Mouse (Mus musculus) limb, embryonic 13.5 days (tissue): Measurements from ENCODE around the gene Nrp1. TPM values are rescaled to one million over a fixed set of nuclear protein-coding genes. Genes with fewer than 3 reads are reported as not detected.

Experiments used
- ATAC-seq: fragments of 200-750 bp; cut with Nextera tagmentation; 2 replicates; pipeline ENCODE4 v1.8.0; 2017; ENCODE audit warnings: low read depth, moderate number of reproducible peaks, moderate TSS enrichment; ENCODE audit not compliant: low FRiP score
- H3K27ac ChIP-seq: fragments of 300-500 bp; sonication (generic); 2 replicates; pipeline ENCODE4 v1.5.1; 2015; ENCODE audit warnings: inconsistent platforms, mild to moderate bottlenecking, moderate library complexity
- H3K27me3 ChIP-seq: fragments of 300-500 bp; sonication (generic); 2 replicates; pipeline ENCODE4 v1.6.1; 2015; ENCODE audit warnings: mild to moderate bottlenecking, inconsistent platforms
- H3K36me3 ChIP-seq: fragments of 300-500 bp; sonication (generic); 2 replicates; pipeline ENCODE4 v1.6.1; 2015; ENCODE audit warnings: inconsistent platforms, mild to moderate bottlenecking, moderate library complexity
- H3K4me1 ChIP-seq: fragments of 300-500 bp; sonication (generic); 2 replicates; pipeline ENCODE4 v1.6.1; 2015; ENCODE audit warnings: inconsistent platforms
- H3K4me2 ChIP-seq: fragments of 300-500 bp; sonication (generic); replicated peaks from 2 replicates; pipeline ENCODE4 v1.6.1; 2015; ENCODE audit warnings: inconsistent platforms, mild to moderate bottlenecking, moderate library complexity
- H3K4me3 ChIP-seq: fragments of 300-500 bp; sonication (generic); 2 replicates; pipeline ENCODE4 v1.5.1; 2015; ENCODE audit warnings: moderate library complexity, mild to moderate bottlenecking, inconsistent platforms
- H3K9ac ChIP-seq: fragments of 300-500 bp; sonication (generic); 2 replicates; pipeline ENCODE4 v1.6.1; 2015; ENCODE audit warnings: mild to moderate bottlenecking, inconsistent platforms
- H3K9me3 ChIP-seq: fragments of 300-500 bp; sonication (generic); 2 replicates; pipeline ENCODE4 v1.6.1; 2016; ENCODE audit warnings: inconsistent platforms
- WGBS: fragments of 180-500 bp; shearing (Covaris S2); methylation state at CpG from one replicate; pipeline ENCODE4 v1.1.7; 2015; 5-methylcytosine and 5-hydroxymethylcytosine counted together
- polyA plus RNA-seq: library from polyadenylated mRNA; unstranded; fragments of >200 nt; fragmentation: Nextera tagmentation; extraction: Ambion mirVana; gene quantifications from 2 replicates; pipeline ENCODE4 v1.2.1, GENCODE M21; 2015

Nrp1 gene
- polyA plus RNA-seq, 1 experiment from 2014 or later, result 71.4 TPM

DNA sequence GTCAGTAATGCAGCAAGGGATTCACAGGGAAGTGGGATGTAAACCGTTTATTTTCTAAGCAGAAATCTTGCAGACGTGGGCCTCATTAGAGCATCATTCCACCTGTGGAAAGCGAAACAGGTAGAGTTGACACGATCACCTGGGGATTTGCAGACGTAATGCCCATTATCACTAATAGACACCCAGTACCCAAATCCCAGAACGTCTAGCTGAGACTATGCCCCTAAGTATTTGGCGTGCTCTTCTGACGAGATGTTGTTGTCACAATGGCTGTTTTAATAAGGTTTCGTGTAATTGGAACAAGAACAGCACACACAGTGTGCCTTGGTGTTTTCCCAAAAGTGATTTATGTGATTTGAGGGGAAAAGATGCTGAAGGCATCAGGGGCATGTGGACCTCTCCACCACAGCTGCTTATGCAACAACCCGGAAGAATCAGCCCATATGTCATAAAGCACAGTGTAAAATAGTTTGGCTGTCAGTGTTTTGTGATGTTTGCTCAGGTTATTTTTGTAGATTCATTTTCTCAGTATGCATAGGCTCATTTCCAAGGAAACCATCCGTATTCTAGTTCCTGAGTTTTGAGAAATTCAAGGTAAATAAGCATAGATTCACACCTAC is 40.2 kb downstream of the Nrp1 start:
- Histone ChIP-seq H3K9ac (no peak overlapping the region), H3K27me3 (no peaks in the 10 kb centered on the region), H3K4me2 (no peak overlapping the region), H3K4me3 (no peak overlapping the region), H3K4me1 (peaks cover 61% of the 10 kb centered on the region), H3K27ac (no peak overlapping the region), H3K9me3 (no peaks in the 10 kb centered on the region), H3K36me3 (no peaks in the 10 kb centered on the region)
- 53% methylated on average over 11 of the region's 11 CpGs for WGBS
- no peak for ATAC-seq

DNA sequence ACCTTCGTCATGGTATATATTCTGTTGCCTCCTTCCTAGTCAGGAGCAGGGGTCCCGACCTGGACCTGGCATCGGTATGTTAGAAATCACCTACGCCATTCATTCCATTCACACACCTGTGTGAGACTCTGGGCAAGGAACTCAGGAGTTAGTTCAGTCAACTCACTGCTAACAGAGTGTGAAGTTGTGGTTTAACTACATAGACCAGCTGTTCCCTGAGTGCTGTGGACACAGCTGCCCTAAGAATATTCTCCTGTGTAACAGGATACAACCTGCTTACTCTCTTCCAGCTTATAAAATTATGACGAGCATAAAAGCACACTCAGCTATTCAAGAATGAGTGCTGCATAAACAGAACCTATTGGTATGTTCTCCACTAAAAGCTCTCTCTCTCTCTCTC is 41.9 kb downstream of the Nrp1 start:
- Histone ChIP-seq H3K4me2 (no peak overlapping the region), H3K4me3 (no peak overlapping the region), H3K9me3 (no peaks in the 10 kb centered on the region), H3K36me3 (no peaks in the 10 kb centered on the region), H3K4me1 (peaks cover 48% of the 10 kb centered on the region), H3K9ac (no peak overlapping the region), H3K27me3 (no peaks in the 10 kb centered on the region), H3K27ac (no peak overlapping the region)
- 38% methylated on average over 5 of the region's 5 CpGs for WGBS
- peak; percentile 64 for ATAC-seq

- no peak overlapping the region for H3K27ac ChIP-seq
- H3K36me3 ChIP-seq, result no peaks in the 10 kb centered on the region
- H3K9ac ChIP-seq, result no peak overlapping the region
- no peaks in the 10 kb centered on the region for H3K27me3 ChIP-seq
- no peak for ATAC-seq
- peaks cover 15% of the 10 kb centered on the region for H3K4me1 ChIP-seq
- no peak overlapping the region for H3K4me2 ChIP-seq
- H3K9me3 ChIP-seq, result no peaks in the 10 kb centered on the region
- H3K4me3 ChIP-seq, result no peak overlapping the region
- 66% methylated on average over 2 of the region's 2 CpGs for WGBS
Observed at GRCm38 (mm10) chr8:128404876-128405275, 46.5 kb downstream of the Nrp1 start.

DNA sequence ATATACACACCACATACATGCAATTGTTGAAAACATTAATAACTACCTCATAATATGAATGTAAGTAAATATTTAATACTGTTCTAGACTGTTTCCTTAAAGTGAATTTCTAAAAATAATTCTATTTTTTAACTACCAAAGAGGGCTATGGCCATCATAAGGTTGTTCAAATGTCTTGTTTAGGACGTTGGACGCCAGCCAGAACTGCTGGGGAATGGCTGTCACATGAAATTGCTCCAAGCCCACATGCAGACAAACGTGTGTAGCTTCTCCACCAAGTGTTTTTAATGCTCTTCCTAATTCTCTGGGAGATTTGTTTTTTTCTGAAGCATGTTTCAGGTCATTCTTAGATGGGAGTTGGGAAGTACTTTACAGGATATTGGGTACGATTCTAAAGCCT is 55.0 kb downstream of the Nrp1 start:
- WGBS, result 64% methylated on average over 4 of the region's 4 CpGs
- Histone ChIP-seq H3K4me2 (no peak overlapping the region), H3K4me3 (no peak overlapping the region), H3K9ac (no peak overlapping the region), H3K9me3 (no peaks in the 10 kb centered on the region), H3K27me3 (no peaks in the 10 kb centered on the region), H3K36me3 (no peaks in the 10 kb centered on the region), H3K27ac (no peak overlapping the region), H3K4me1 (peaks cover 25% of the 10 kb centered on the region)
- no peak for ATAC-seq

DNA sequence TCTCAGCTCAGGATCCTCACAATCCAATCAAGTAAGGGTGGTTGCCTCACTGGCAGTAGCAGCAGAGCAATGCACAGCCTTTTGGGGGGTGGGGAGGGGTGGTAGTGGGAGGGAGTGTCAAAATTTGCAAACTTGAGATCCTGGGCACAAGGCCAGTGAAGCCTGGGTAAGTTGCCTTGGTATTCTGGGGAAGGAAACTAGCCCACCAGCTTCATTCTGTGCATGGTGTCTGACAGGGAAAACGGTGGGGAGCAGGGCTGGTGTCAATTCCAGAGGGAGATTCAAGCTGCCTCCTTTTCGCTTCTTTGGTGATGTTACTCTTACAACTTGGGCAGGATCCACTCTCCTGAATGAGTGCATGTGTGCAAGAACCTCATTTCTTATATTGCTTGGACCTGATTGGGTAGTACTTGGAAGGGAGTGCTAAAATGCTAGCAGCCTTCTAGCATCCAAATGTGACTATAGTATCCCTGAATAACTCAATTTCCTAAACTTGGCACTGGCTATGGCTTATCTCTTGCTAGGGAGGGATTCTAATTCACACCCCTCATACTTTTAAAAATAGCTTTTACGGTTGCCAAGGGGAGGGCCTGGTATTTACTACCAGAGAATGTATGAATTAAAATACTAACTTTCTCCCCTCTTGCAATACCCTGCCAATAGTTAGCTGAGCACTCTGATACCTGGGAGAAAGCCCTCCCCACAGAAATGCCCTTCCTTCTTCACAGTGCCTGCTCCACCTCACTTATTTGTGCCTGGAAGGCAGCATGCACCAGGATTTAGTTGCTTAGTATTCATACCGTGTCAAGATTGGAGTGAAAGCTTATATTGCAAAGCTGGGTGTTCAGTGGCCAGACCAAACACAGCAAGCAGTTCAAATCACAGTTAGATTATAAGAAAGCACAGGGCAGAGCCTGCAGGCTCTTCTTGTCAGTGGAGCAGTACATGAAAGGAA is 57.6 kb downstream of the Nrp1 start:
- no peak overlapping the region for H3K9ac ChIP-seq
- WGBS, result 41% methylated on average over 4 of the region's 4 CpGs
- ATAC-seq, result peak; percentile 24; the same call in 1 of the 2 replicates
- H3K27ac ChIP-seq, result no peak overlapping the region; the same call in 1 of the 2 replicates
- no peaks in the 10 kb centered on the region for H3K27me3 ChIP-seq
- no peak overlapping the region for H3K4me2 ChIP-seq
- H3K36me3 ChIP-seq, result no peaks in the 10 kb centered on the region; the same call in 1 of the 2 replicates
- H3K4me3 ChIP-seq, result no peak overlapping the region
- H3K9me3 ChIP-seq, result no peaks in the 10 kb centered on the region
- H3K4me1 ChIP-seq, result peaks cover 25% of the 10 kb centered on the region

DNA sequence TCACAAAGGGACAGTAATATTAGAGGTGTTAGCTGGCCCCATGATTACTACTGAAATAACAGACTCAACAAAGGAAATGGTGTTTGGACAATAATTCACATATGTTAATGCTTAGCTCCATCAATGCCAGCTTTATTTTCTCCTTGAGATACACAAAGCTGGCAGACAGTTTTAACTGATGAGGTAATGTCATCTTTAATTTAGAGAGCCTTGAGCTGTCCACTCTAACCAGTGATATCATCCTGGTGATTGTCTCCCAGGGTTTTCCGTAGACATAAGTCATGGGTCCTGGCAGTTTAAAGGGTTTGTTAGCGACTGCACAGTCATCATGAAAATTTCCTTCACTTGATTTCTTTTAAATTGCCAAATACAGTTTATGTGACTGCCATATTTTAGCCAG is 58.5 kb downstream of the Nrp1 start:
- Histone ChIP-seq H3K27me3 (no peaks in the 10 kb centered on the region), H3K4me1 (peaks cover 25% of the 10 kb centered on the region), H3K9ac (no peak overlapping the region), H3K4me3 (no peak overlapping the region), H3K9me3 (no peaks in the 10 kb centered on the region), H3K36me3 (no peaks in the 10 kb centered on the region; the same call in 1 of the 2 replicates), H3K27ac (no peak overlapping the region), H3K4me2 (no peak overlapping the region)
- ATAC-seq, result no peak
- 70% methylated on average over 2 of the region's 2 CpGs for whole genome bisulfite sequencing

DNA sequence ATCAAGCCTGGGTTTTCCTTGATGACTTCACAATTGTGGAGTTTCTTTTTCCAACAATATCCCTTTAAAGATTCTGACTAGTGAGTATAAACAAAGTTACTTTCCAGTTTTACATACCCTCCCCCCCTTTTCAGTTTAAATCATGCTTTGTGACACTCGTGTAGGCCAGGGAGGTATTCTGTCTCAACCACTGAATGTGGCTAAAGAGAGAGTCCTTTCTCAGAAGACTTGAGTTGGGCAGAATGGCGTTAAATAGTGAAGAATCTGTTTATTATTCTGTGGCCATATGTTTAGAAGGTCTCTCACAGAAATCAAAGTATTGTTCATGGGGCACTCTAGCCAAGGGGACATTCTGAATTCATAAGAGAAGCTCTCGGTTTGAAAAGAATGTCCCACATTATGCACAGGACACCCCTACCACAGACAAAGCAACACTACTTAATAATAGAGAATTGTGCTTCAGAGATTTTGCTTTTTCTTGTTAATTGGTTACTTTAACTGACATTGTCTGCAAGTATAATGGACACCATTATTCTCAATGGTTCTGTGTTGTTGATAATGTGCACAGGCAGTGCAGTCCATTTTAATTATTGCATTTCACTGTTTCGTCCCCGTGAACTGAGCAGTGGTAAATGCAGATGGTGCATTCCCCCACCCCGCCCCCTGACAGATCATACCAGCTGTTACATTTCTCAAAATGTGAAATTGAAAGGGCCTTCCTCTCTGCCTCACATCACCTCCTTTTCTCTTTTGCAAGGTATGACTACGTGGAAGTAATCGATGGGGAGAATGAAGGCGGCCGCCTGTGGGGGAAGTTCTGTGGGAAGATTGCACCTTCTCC is 59.8 kb downstream of the Nrp1 start:
- Histone ChIP-seq H3K9ac (no peak overlapping the region), H3K27me3 (no peaks in the 10 kb centered on the region), H3K4me1 (peaks cover 25% of the 10 kb centered on the region), H3K4me3 (no peak overlapping the region), H3K4me2 (no peak overlapping the region), H3K36me3 (no peaks in the 10 kb centered on the region; the same call in 1 of the 2 replicates), H3K27ac (no peak overlapping the region), H3K9me3 (no peaks in the 10 kb centered on the region)
- no peak for ATAC-seq
- WGBS, result 84% methylated on average over 10 of the region's 10 CpGs

DNA sequence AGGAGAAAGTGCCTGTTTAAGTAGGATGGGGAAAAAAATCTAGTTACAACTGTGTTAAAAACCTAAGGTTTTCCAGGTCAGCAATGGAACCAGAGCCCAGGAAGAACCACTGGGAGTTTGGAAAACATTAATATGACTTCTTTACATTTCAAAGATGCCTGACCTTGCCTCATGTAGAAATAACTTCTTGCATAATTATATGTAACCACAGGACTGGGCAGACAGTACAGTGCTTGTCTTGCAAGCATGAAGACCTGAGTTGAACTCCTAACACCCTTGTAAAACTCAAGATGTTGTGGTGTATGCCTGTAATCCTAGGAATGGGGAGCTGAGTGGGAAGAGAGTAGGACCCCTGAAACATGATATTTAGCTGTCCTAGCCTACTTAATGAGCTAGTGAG is 61.6 kb downstream of the Nrp1 start:
- peaks cover 25% of the 10 kb centered on the region for H3K4me1 ChIP-seq
- no peaks in the 10 kb centered on the region for H3K27me3 ChIP-seq
- ATAC-seq, result no peak
- H3K4me3 ChIP-seq, result no peak overlapping the region
- no peak overlapping the region for H3K27ac ChIP-seq
- no peak overlapping the region for H3K4me2 ChIP-seq
- H3K36me3 ChIP-seq, result no peaks in the 10 kb centered on the region; the same call in 1 of the 2 replicates
- no peaks in the 10 kb centered on the region for H3K9me3 ChIP-seq
- H3K9ac ChIP-seq, result no peak overlapping the region

GRCm38 (mm10) chr8:128420402-128420801 is 62.0 kb downstream of the Nrp1 start:
- Histone ChIP-seq H3K36me3 (no peaks in the 10 kb centered on the region; the same call in 1 of the 2 replicates), H3K4me3 (no peak overlapping the region), H3K4me2 (no peak overlapping the region), H3K27ac (no peak overlapping the region), H3K9me3 (no peaks in the 10 kb centered on the region), H3K4me1 (peaks cover 23% of the 10 kb centered on the region), H3K9ac (no peak overlapping the region), H3K27me3 (no peaks in the 10 kb centered on the region)
- ATAC-seq, result no peak
- 77% methylated on average over 1 of the region's 1 CpGs for WGBS

- Histone ChIP-seq H3K9me3 (no peaks in the 10 kb centered on the region), H3K9ac (no peak overlapping the region), H3K27me3 (no peaks in the 10 kb centered on the region), H3K4me2 (no peak overlapping the region), H3K27ac (no peak overlapping the region), H3K4me3 (no peak overlapping the region), H3K36me3 (peaks cover 4% of the 10 kb centered on the region; the same call in 1 of the 2 replicates), H3K4me1 (no peaks in the 10 kb centered on the region)
- ATAC-seq, result no peak
Observed at GRCm38 (mm10) chr8:128423813-128424212, 65.4 kb downstream of the Nrp1 start.

DNA sequence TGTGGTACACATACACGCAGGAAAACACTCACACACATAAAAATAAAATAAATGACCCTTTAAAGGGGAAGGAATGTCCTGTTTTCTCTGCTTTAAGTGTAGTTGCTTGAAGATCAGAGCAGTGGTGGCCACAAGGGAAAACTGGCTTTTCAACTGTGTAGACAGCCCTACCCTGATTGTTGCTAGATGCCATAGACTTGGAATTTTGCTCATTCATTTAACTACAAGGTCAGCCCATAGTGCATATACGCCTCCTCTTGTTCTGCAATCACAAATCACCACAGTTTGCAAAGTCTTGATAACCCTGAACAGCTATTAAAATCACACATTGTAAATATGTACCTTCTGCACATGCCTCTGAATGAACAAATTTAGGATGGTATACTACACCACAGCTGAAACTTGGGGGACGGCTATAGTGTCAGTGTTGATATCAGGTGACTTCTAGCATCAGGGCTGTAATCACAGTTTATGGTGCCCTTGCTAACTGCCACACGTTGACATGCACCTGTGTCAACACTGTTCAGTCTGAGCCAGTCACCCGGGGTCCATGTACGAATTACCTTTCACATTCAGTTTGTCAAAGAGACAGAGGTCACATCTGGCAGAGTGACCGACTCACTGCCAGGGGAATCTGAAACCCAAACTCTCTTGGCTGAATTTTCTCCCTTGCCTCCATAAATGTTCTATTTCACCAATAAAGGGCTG is 66.4 kb downstream of the Nrp1 start:
- Histone ChIP-seq H3K9me3 (no peaks in the 10 kb centered on the region), H3K4me2 (no peak overlapping the region), H3K27me3 (no peaks in the 10 kb centered on the region), H3K27ac (no peak overlapping the region), H3K36me3 (peaks cover 8% of the 10 kb centered on the region; the same call in 1 of the 2 replicates), H3K4me3 (no peak overlapping the region), H3K4me1 (no peaks in the 10 kb centered on the region), H3K9ac (no peak overlapping the region)
- no peak for ATAC-seq
- WGBS, result 46% methylated on average over 7 of the region's 7 CpGs
